Mouse (Mus musculus) neural tube, embryonic 13.5 days (tissue): ENCODE measurements around the gene Fam234b. TPM values are rescaled to one million over a fixed set of nuclear protein-coding genes. Genes with fewer than 3 reads are reported as not detected.

Experiments
- ATAC-seq: fragments of 200-750 bp; cut with Nextera tagmentation; 2 replicates; pipeline ENCODE4 v1.8.0; 2017; ENCODE audit warnings: low read depth, mild to moderate bottlenecking, moderate TSS enrichment, moderate library complexity
- H3K27ac ChIP-seq: fragments of 300-500 bp; sonication (generic); replicated peaks from 2 replicates; pipeline ENCODE4 v1.5.1; 2015; ENCODE audit warnings: moderate library complexity, mild to moderate bottlenecking, inconsistent platforms
- H3K27me3 ChIP-seq: fragments of 300-500 bp; sonication (generic); 2 replicates; pipeline ENCODE4 v1.6.1; 2015; ENCODE audit warnings: mild to moderate bottlenecking, inconsistent platforms
- H3K36me3 ChIP-seq: fragments of 300-500 bp; sonication (generic); 2 replicates; pipeline ENCODE4 v1.6.1; 2015; ENCODE audit warnings: mild to moderate bottlenecking, inconsistent platforms
- H3K4me1 ChIP-seq: fragments of 300-500 bp; sonication (generic); replicated peaks from 2 replicates; pipeline ENCODE4 v1.6.1; 2015; ENCODE audit warnings: inconsistent platforms
- H3K4me2 ChIP-seq: fragments of 300-500 bp; sonication (generic); 2 replicates; pipeline ENCODE4 v1.6.1; 2015; ENCODE audit warnings: inconsistent platforms, mild to moderate bottlenecking, moderate library complexity
- H3K4me3 ChIP-seq: fragments of 300-500 bp; sonication (generic); 2 replicates; pipeline ENCODE4 v1.5.1; 2015; ENCODE audit warnings: mild to moderate bottlenecking, inconsistent platforms
- H3K9ac ChIP-seq: fragments of 300-500 bp; sonication (generic); 2 replicates; pipeline ENCODE4 v1.6.1; 2015; ENCODE audit warnings: moderate library complexity, mild to moderate bottlenecking, inconsistent platforms
- H3K9me3 ChIP-seq: fragments of 300-500 bp; sonication (generic); 2 replicates; pipeline ENCODE4 v1.6.1; 2016; ENCODE audit warnings: inconsistent platforms
- WGBS: fragments of 180-500 bp; shearing (Covaris S2); methylation state at CpG from one replicate; pipeline ENCODE4 v1.1.7; 2015; 5-methylcytosine and 5-hydroxymethylcytosine counted together
- polyA plus RNA-seq: library from polyadenylated mRNA; unstranded; fragments of >200 nt; fragmentation: Nextera tagmentation; extraction: Ambion mirVana; gene quantifications from 2 replicates; pipeline ENCODE4 v1.2.1, GENCODE M21; 2015

Fam234b gene
- polyA plus RNA-seq, 1 experiment from 2014 or later, result 82.9 TPM

GRCm38 (mm10) chr6:135187076-135187917 is 10.5 kb upstream of the Fam234b start:
- no peaks in the 10 kb centered on the region for H3K27me3 ChIP-seq
- no peaks in the 10 kb centered on the region for H3K36me3 ChIP-seq
- WGBS, result 53% methylated on average over 10 of the region's 10 CpGs
- no peak overlapping the region for H3K4me3 ChIP-seq
- peaks cover 4% of the 10 kb centered on the region; the same call in 1 of the 2 replicates for H3K4me1 ChIP-seq
- no peak overlapping the region for H3K27ac ChIP-seq
- H3K9ac ChIP-seq, result no peak overlapping the region
- H3K9me3 ChIP-seq, result no peaks in the 10 kb centered on the region
- ATAC-seq, result no peak
- H3K4me2 ChIP-seq, result no peak overlapping the region

DNA sequence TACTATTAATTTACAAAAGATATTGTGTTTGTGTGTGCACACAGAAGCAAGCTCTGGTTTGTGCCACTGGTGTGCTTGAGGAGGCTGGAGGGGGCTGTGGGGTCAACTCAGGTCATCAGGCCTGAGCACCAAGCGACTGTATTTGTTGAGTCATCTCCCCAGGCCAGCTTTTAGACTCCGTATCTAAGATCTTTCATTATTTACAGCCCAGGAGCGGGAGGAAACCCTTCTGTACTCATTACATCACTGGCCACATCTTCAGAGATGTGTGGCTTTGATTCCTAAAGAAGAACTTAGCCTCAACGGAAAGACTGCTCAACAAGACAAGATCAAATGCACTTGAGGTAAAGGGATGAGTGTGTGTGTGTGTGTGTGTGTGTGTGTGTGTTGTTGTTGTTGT is 9.1 kb upstream of the Fam234b start:
- Histone ChIP-seq H3K27ac (no peak overlapping the region), H3K27me3 (no peaks in the 10 kb centered on the region), H3K9me3 (no peaks in the 10 kb centered on the region), H3K4me2 (no peak overlapping the region), H3K4me3 (no peak overlapping the region), H3K36me3 (no peaks in the 10 kb centered on the region), H3K4me1 (peaks cover 10% of the 10 kb centered on the region), H3K9ac (no peak overlapping the region)
- ATAC-seq, result no peak
- WGBS, result 69% methylated on average over 4 of the region's 4 CpGs

GRCm38 (mm10) chr6:135190122-135190521 is 7.7 kb upstream of the Fam234b start:
- Histone ChIP-seq H3K4me3 (no peak overlapping the region), H3K4me2 (no peak overlapping the region), H3K36me3 (no peaks in the 10 kb centered on the region), H3K27ac (no peak overlapping the region), H3K9ac (no peak overlapping the region), H3K27me3 (no peaks in the 10 kb centered on the region), H3K4me1 (peaks cover 16% of the 10 kb centered on the region), H3K9me3 (no peaks in the 10 kb centered on the region)
- ATAC-seq, result no peak
- WGBS, result 64% methylated on average over 6 of the region's 6 CpGs

DNA sequence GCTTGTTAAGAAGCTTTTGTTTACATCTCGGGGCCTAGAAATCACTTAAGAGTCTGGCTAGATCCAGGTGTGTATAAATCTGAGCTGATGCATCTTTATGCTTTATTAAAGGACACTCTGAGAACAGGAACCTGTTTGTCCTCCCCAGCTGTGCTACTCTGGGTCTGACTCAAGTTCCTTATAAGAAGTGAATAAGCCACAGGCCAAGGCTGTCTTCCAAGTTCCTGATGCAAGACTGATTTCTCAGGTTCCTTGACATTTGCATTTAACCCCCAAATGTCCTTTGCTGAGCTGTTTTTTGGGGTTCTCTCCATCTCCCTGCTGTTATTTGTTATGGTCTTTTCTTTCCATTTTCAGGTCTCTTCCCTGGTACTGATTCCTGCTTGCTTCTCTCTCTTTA is 5.9 kb upstream of the Fam234b start:
- no peak for ATAC-seq
- Histone ChIP-seq H3K36me3 (no peaks in the 10 kb centered on the region), H3K9me3 (no peaks in the 10 kb centered on the region), H3K4me1 (peaks cover 16% of the 10 kb centered on the region), H3K4me3 (no peak overlapping the region), H3K27me3 (no peaks in the 10 kb centered on the region), H3K4me2 (no peak overlapping the region), H3K27ac (no peak overlapping the region), H3K9ac (no peak overlapping the region)
- WGBS, result 70% methylated on average over 1 of the region's 1 CpGs

DNA sequence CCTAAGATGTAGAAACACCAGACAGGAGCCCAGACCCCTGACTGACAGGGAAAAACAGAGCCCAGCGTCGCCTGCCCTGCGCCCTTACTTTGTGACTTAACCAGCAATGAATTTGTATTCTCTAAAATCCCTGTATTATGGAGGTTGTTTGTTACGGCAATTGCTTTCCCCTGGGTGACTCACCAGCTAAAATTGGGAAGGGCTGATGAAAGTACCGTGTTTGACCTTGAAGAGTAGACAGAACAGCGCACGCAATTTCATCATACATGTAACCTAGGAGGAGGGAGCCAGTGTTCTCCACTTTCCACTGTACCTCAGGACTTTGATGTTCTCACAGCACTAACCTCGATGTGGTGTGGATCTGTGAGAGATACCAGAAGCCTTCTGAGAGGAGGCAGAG is 4.8 kb upstream of the Fam234b start:
- H3K4me3 ChIP-seq, result no peak overlapping the region
- no peak overlapping the region for H3K4me2 ChIP-seq
- ATAC-seq, result no peak
- H3K9me3 ChIP-seq, result no peaks in the 10 kb centered on the region
- H3K36me3 ChIP-seq, result no peaks in the 10 kb centered on the region
- H3K4me1 ChIP-seq, result peaks cover 16% of the 10 kb centered on the region
- no peaks in the 10 kb centered on the region for H3K27me3 ChIP-seq
- H3K9ac ChIP-seq, result no peak overlapping the region
- 84% methylated on average over 8 of the region's 8 CpGs for WGBS
- H3K27ac ChIP-seq, result no peak overlapping the region

DNA sequence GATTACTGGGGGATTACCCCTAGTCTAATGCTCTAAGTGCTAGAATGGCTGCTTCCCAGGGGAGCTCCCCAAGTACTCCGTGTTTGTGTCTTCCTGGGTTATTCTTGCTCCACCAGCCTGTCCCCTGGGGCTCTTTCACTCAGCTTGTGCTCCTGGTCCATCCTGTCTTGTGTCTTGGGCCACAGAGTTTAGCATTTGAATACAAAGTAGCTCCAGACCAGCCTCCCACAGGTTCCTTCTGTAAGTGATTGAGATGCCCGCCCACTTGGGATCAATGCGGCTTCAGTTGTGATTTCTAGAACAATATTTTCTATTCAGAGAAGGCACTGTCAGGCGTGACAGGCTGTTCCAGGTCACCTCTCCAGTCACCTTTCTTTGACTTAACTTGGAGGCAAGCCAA is 4.0 kb upstream of the Fam234b start:
- Histone ChIP-seq H3K27me3 (no peaks in the 10 kb centered on the region), H3K4me1 (peaks cover 22% of the 10 kb centered on the region), H3K9me3 (no peaks in the 10 kb centered on the region), H3K4me2 (no peak overlapping the region), H3K9ac (no peak overlapping the region), H3K36me3 (no peaks in the 10 kb centered on the region), H3K27ac (no peak overlapping the region), H3K4me3 (no peak overlapping the region)
- 28% methylated on average over 4 of the region's 4 CpGs for WGBS
- no peak for ATAC-seq

DNA sequence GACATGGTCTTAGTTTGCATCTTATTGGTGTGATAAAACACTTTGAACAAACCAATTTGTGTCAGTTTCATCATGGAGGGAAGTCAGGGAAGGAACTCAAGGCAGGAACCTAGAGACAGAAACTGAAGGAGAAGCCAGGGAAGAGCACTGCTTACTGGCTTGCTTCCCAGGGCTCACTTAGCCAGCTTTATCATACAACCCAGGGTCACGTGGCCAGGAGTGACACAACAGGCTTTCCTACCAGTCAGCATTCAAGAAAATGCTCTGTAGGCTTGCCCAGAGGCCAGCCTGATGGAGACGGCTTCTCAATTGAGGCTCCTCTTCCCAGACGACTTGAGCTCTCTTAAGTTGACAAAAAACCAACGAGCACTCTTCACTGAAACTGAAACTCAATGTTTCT is 2.9 kb upstream of the Fam234b start:
- Histone ChIP-seq H3K4me1 (peaks cover 34% of the 10 kb centered on the region), H3K27ac (no peak overlapping the region), H3K4me3 (no peak overlapping the region), H3K9ac (no peak overlapping the region), H3K36me3 (no peaks in the 10 kb centered on the region), H3K4me2 (no peak overlapping the region), H3K27me3 (no peaks in the 10 kb centered on the region), H3K9me3 (no peaks in the 10 kb centered on the region)
- ATAC-seq, result no peak
- 76% methylated on average over 4 of the region's 4 CpGs for WGBS

DNA sequence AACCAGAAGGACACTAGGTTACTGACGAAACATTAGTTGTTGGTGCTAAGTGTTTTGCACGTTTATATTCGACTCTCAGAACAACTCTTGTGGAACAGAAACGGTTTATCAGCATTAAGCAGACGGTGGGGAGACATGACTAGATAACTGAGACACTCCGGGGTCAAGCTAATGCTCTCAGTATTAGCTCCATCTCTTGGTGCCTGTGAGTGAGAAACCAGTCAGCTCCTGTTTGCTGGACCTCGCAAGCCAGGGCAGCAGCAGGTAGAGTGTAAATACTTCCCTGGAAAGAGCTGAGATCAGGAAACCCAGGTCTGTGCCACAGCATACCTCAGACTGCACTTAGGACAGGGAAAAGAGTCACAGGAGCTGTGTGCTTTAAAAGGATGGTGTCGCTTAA is 1.1 kb upstream of the Fam234b start:
- H3K9ac ChIP-seq, result no peak overlapping the region
- no peaks in the 10 kb centered on the region for H3K9me3 ChIP-seq
- peaks cover 46% of the 10 kb centered on the region for H3K4me1 ChIP-seq
- no peak for ATAC-seq
- H3K27me3 ChIP-seq, result no peaks in the 10 kb centered on the region
- no peaks in the 10 kb centered on the region for H3K36me3 ChIP-seq
- no peak overlapping the region for H3K4me3 ChIP-seq
- 86% methylated on average over 8 of the region's 8 CpGs for WGBS
- H3K4me2 ChIP-seq, result no peak overlapping the region
- H3K27ac ChIP-seq, result no peak overlapping the region

DNA sequence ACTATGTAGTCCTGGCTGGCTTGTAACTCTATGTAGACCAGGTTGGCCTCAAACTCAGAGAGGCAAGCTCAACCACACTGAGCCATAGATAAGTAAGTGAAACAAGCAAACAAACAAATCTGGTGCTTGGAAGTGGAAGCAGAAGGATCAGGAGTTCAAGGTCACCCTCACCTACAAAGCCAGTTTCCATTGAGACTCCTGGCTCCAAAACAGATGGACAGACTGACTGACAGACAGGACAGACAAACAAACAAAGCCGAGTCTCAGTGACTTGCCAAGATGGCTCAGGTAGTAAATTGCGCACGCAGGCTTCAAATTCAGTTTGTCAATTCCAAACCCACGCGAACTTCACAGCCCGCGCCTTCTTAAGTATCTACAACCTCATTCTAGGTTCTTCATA is 331 bp upstream of the Fam234b start:
- Histone ChIP-seq H3K4me3 (peak overlapping the region; percentile 88), H3K27ac (peak overlapping the region; percentile 91; the same call in 1 of the 2 replicates), H3K4me2 (peak overlapping the region; percentile 84), H3K9me3 (no peaks in the 10 kb centered on the region), H3K36me3 (no peaks in the 10 kb centered on the region), H3K27me3 (no peaks in the 10 kb centered on the region), H3K4me1 (peaks cover 46% of the 10 kb centered on the region), H3K9ac (peak overlapping the region; percentile 92)
- 23% methylated on average over 7 of the region's 7 CpGs for WGBS
- ATAC-seq, result no peak

DNA sequence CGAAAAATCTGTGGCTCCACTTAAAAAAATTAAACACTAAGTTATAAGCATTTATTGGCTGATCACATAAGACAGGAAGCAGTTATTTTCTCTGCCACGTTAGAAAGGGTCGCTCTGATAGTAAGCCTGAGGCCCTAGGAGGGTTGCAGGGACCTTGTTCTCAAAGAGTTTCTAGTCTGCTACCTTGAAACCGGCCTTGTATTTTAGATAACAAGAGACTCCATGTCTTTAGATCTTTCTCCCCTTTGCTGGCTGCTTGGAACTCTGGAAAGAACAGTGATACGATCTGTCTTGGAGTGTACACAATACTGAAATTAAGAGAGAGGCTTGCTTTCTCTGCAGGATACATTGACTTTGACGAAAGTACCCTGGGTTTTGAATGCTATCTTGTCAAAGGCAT is 949 bp downstream of the Fam234b start:
- no peaks in the 10 kb centered on the region for H3K27me3 ChIP-seq
- peak overlapping the region; percentile 84 for H3K4me2 ChIP-seq
- 51% methylated on average over 6 of the region's 6 CpGs for WGBS
- H3K36me3 ChIP-seq, result no peaks in the 10 kb centered on the region
- H3K9ac ChIP-seq, result peak overlapping the region; percentile 92
- H3K9me3 ChIP-seq, result no peaks in the 10 kb centered on the region
- no peak for ATAC-seq
- peaks cover 39% of the 10 kb centered on the region for H3K4me1 ChIP-seq
- H3K4me3 ChIP-seq, result peak overlapping the region; percentile 88
- peak overlapping the region; percentile 91; the same call in 1 of the 2 replicates for H3K27ac ChIP-seq

- H3K36me3 ChIP-seq, result no peaks in the 10 kb centered on the region
- peaks cover 34% of the 10 kb centered on the region for H3K4me1 ChIP-seq
- no peak overlapping the region for H3K9ac ChIP-seq
- H3K27ac ChIP-seq, result no peak overlapping the region
- no peaks in the 10 kb centered on the region for H3K9me3 ChIP-seq
- ATAC-seq, result no peak
- WGBS, result 76% methylated on average over 16 of the region's 16 CpGs
- no peak overlapping the region for H3K4me3 ChIP-seq
- H3K4me2 ChIP-seq, result peak overlapping the region; percentile 84; the same call in 1 of the 2 replicates
- no peaks in the 10 kb centered on the region for H3K27me3 ChIP-seq
Observed at GRCm38 (mm10) chr6:135200122-135200957, 2.6 kb downstream of the Fam234b start.

- Histone ChIP-seq H3K4me2 (no peak overlapping the region), H3K4me3 (no peak overlapping the region), H3K9ac (no peak overlapping the region), H3K27ac (0 out of 2 replicates have a peak overlapping the region, but pooled peaks have one; percentile 33), H3K36me3 (no peaks in the 10 kb centered on the region), H3K4me1 (peaks cover 31% of the 10 kb centered on the region), H3K9me3 (no peaks in the 10 kb centered on the region), H3K27me3 (no peaks in the 10 kb centered on the region)
- ATAC-seq, result no peak
- WGBS, result 91% methylated on average over 6 of the region's 6 CpGs
Observed at GRCm38 (mm10) chr6:135202668-135203067, 4.9 kb downstream of the Fam234b start.
